Mouse (Mus musculus): ENCODE results near the gene Adamts13. TPM values are rescaled to one million over a fixed set of nuclear protein-coding genes. Genes with fewer than 3 reads are reported as not detected.

The Adamts13 gene
- total RNA-seq, 1 experiment, result not detected

DNA sequence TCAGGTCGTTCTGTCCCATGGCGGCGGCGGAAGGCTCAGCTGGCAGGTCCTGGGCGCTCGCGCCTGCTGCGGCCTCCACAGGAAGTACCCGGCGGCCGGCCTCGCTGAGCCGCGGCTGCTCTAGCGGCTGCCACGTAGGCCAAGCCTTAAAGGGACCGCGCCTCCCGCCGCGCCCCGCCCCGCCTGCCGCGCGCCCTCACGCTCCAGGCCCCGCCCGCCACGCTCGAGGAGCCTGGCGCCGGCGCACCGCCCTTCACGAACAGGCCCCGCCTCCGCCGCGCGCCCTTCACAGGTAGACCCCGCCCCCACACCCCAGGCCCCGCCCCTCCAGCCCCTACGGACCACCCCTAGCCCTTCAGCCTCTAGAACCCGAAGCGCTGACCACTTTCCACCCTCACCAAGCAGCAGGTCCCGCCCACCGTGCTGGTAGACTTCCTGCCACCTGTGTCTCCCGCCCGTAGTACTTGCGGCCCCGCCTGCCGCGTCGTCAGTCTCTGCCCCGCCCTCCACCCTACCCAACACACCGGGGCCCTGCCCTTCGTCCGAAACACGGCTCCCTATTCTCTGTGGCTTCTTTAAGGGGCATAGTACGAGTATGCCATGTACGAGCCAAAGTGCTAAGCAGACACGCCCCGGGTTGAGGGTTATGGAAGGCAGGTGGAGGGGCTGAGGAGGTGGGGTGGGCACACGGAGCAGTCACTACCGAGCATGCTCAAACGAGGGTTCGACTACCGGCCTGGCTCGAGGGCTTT is 39.7 kb upstream of the Adamts13 start, which contains the start of the genes Surf4 and Stkld1:
Gene Surf4, minus strand, starts transcription at position 625 of the 752 bp plus-strand sequence.
Gene Stkld1, plus strand, starts transcription at position 744 of the 752 bp plus-strand sequence.
- TF ChIP-seq CHD2 (IDR thresholded peaks at IDR 0.05; ENCODE audit: low read depth, low read length) (no peak), MAFK (IDR thresholded peaks at IDR 0.05; ENCODE audit: insufficient read depth, low read depth, low read length) (no peak), HCFC1 (IDR thresholded peaks at IDR 0.05; ENCODE audit: borderline replicate concordance, insufficient read depth, low read length) (no peak; the same call in 1 of the 2 replicates), ZNF384 (IDR thresholded peaks at IDR 0.05; ENCODE audit: low read depth, low read length) (no peak), ZC3H11A (IDR thresholded peaks at IDR 0.05; ENCODE audit: borderline replicate concordance, low read depth, low read length) (no peak)
- Histone ChIP-seq H3K9ac (ENCODE audit: insufficient read depth, low read depth, low read length, poor library complexity, severe bottlenecking) (peak within 1 kb of the TSS; percentile 94), H3K27ac (ENCODE audit: insufficient read depth, low read depth, low read length, poor library complexity, severe bottlenecking) (peak within 1 kb of the TSS; percentile 74), H3K4me3 (ENCODE audit: insufficient read depth in 1 of 2, low read depth in 1 of 2, low read length in 2 of 2, poor library complexity in 1 of 2, severe bottlenecking in 1 of 2) (peak within 1 kb of the TSS; percentile 94), H3K9me3 (ENCODE audit: control insufficient read depth, insufficient read depth, low read depth, low read length) (no peaks in the 10 kb centered on the region), H3K36me3 (ENCODE audit: control insufficient read depth, insufficient read depth, low read length, poor library complexity, severe bottlenecking) (peaks cover 9% of the 10 kb centered on the region), H3K4me1 (ENCODE audit: control insufficient read depth in 2 of 2, insufficient read depth in 2 of 2, low read length in 2 of 2, poor library complexity in 1 of 2) (peaks cover 2 to 7% of the 10 kb centered on the region in 2 experiments; a peak in 2 of 4 replicates)
- in situ Hi-C loops (cut with MboI; ENCODE audit: low sequenced_read_pairs in 2 of 2, unreplicated experiment in 2 of 2), result no loop called here
- DNase-seq (ENCODE audit: low read depth, low spot score), result peak; percentile 92

GRCm38 (mm10) chr2:26935286-26935685 is 37.9 kb upstream of the Adamts13 start:
- in situ Hi-C loops (cut with MboI; ENCODE audit: low sequenced_read_pairs in 2 of 2, unreplicated experiment in 2 of 2), result no loop called here
- no peak overlapping the region for H3K4me3 ChIP-seq (ENCODE audit: insufficient read depth in 1 of 2, low read depth in 1 of 2, low read length in 2 of 2, poor library complexity in 1 of 2, severe bottlenecking in 1 of 2)
- no peak overlapping the region for H3K9ac ChIP-seq (ENCODE audit: insufficient read depth, low read depth, low read length, poor library complexity, severe bottlenecking)
- no peak for DNase-seq (ENCODE audit: low read depth, low spot score)
- peaks cover 5% of the 10 kb centered on the region for H3K36me3 ChIP-seq (ENCODE audit: control insufficient read depth, insufficient read depth, low read length, poor library complexity, severe bottlenecking)
- no peaks in the 10 kb centered on the region for H3K9me3 ChIP-seq (ENCODE audit: control insufficient read depth, insufficient read depth, low read depth, low read length)
- H3K27ac ChIP-seq (ENCODE audit: insufficient read depth, low read depth, low read length, poor library complexity, severe bottlenecking), result no peak overlapping the region
- peaks cover 2 to 7% of the 10 kb centered on the region in 2 experiments; a peak in 2 of 4 replicates for H3K4me1 ChIP-seq (ENCODE audit: control insufficient read depth in 2 of 2, insufficient read depth in 2 of 2, low read length in 2 of 2, poor library complexity in 1 of 2)
- TF ChIP-seq MAFK (IDR thresholded peaks at IDR 0.05; ENCODE audit: insufficient read depth, low read depth, low read length), result no peak

DNA sequence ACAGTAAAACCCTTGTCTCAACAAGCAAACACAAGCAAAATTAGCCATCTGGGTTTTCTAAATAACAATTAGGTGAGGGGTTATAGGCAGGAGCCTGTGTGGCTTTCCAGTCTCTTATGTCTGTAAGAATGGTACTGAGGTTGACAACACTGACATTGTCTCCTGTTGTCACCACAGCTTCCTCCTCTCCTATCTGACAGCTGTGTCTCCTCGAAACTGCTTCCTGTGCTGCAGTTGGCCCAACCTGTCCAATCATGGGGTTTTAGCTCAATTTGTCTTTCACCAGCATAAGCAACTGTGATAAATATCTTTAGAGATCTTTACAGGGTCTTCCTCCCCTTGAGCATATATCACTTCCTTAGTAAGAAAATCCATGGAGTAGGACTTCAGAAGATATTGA is 36.8 kb upstream of the Adamts13 start:
- TF ChIP-seq ZC3H11A (IDR thresholded peaks at IDR 0.05; ENCODE audit: borderline replicate concordance, low read depth, low read length) (no peak), HCFC1 (IDR thresholded peaks at IDR 0.05; ENCODE audit: borderline replicate concordance, insufficient read depth, low read length) (no peak), CHD2 (IDR thresholded peaks at IDR 0.05; ENCODE audit: low read depth, low read length) (no peak), ZNF384 (IDR thresholded peaks at IDR 0.05; ENCODE audit: low read depth, low read length) (no peak), MAFK (IDR thresholded peaks at IDR 0.05; ENCODE audit: insufficient read depth, low read depth, low read length) (no peak)
- Histone ChIP-seq H3K9me3 (ENCODE audit: control insufficient read depth, insufficient read depth, low read depth, low read length) (no peaks in the 10 kb centered on the region), H3K4me1 (ENCODE audit: control insufficient read depth in 2 of 2, insufficient read depth in 2 of 2, low read length in 2 of 2, poor library complexity in 1 of 2) (peaks cover 2 to 7% of the 10 kb centered on the region in 2 experiments; a peak in 2 of 4 replicates), H3K4me3 (ENCODE audit: insufficient read depth in 1 of 2, low read depth in 1 of 2, low read length in 2 of 2, poor library complexity in 1 of 2, severe bottlenecking in 1 of 2) (no peak overlapping the region), H3K9ac (ENCODE audit: insufficient read depth, low read depth, low read length, poor library complexity, severe bottlenecking) (no peak overlapping the region), H3K27ac (ENCODE audit: insufficient read depth, low read depth, low read length, poor library complexity, severe bottlenecking) (no peak overlapping the region), H3K36me3 (ENCODE audit: control insufficient read depth, insufficient read depth, low read length, poor library complexity, severe bottlenecking) (peaks cover 3% of the 10 kb centered on the region; the same call in 1 of the 2 replicates)
- in situ Hi-C loops (cut with MboI; ENCODE audit: low sequenced_read_pairs in 2 of 2, unreplicated experiment in 2 of 2), result no loop called here
- DNase-seq (ENCODE audit: low read depth, low spot score), result no peak

DNA sequence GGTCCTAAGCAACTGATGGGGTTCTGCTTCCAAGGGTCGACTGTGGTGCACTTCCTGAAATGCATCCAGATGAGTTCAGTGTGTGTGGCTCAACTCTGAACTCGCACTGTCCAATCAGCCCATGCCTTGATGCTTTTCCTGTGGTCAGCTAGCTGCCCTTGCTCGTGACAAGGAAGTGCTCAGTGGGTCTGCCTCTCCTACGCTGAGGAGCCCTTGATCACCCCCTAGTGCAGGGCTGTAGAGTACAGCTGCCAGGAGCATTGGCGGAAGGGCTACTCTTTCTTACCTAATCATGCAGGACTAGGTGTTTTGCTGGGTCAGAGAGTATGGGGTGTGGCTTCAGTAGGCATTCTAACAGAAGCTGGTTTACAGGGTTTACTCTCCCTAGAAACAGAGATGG is 31.7 kb upstream of the Adamts13 start:
- Histone ChIP-seq H3K9me3 (ENCODE audit: control insufficient read depth, insufficient read depth, low read depth, low read length) (no peaks in the 10 kb centered on the region), H3K4me1 (ENCODE audit: control insufficient read depth in 2 of 2, insufficient read depth in 2 of 2, low read length in 2 of 2, poor library complexity in 1 of 2) (no peaks in the 10 kb centered on the region), H3K9ac (ENCODE audit: insufficient read depth, low read depth, low read length, poor library complexity, severe bottlenecking) (no peak overlapping the region), H3K27ac (ENCODE audit: insufficient read depth, low read depth, low read length, poor library complexity, severe bottlenecking) (no peak overlapping the region), H3K36me3 (ENCODE audit: control insufficient read depth, insufficient read depth, low read length, poor library complexity, severe bottlenecking) (no peaks in the 10 kb centered on the region), H3K4me3 (ENCODE audit: insufficient read depth in 1 of 2, low read depth in 1 of 2, low read length in 2 of 2, poor library complexity in 1 of 2, severe bottlenecking in 1 of 2) (no peak overlapping the region)
- TF ChIP-seq ZC3H11A (IDR thresholded peaks at IDR 0.05; ENCODE audit: borderline replicate concordance, low read depth, low read length) (no peak), MAFK (IDR thresholded peaks at IDR 0.05; ENCODE audit: insufficient read depth, low read depth, low read length) (no peak), ZNF384 (IDR thresholded peaks at IDR 0.05; ENCODE audit: low read depth, low read length) (no peak), HCFC1 (IDR thresholded peaks at IDR 0.05; ENCODE audit: borderline replicate concordance, insufficient read depth, low read length) (no peak), CHD2 (IDR thresholded peaks at IDR 0.05; ENCODE audit: low read depth, low read length) (no peak)
- DNase-seq (ENCODE audit: low read depth, low spot score), result no peak
- in situ Hi-C loops (cut with MboI; ENCODE audit: low sequenced_read_pairs in 2 of 2, unreplicated experiment in 2 of 2), result no loop called here

Measured in ES-E14 (cell line).